Mouse (Mus musculus) embryo, embryonic 10 days (tissue): Measurements from ENCODE around the gene Scarf1.
"Not testable (repeated sequence)": the region's sequence is repeated elsewhere in the genome, so short reads cannot be mapped to it uniquely, and the experiment has no call there.

Experiments
- DNase-seq: peaks from one replicate; pipeline ENCODE4 v3.0.0-alpha.2; 2015; ENCODE audit warnings: low spot score

Gene Scarf1

GRCm38 (mm10) chr11:75537491-75538183 is 24.3 kb downstream of the Scarf1 start:
- DNase-seq, result peak; percentile 51

GRCm38 (mm10) chr11:75538184-75538969 is 25.0 kb downstream of the Scarf1 start:
- DNase-seq, result no peak

- DNase-seq, result no peak
Observed at GRCm38 (mm10) chr11:75538970-75539299, 25.6 kb downstream of the Scarf1 start.

GRCm38 (mm10) chr11:75540209-75540608 is 26.9 kb downstream of the Scarf1 start:
- DNase-seq, result no peak

GRCm38 (mm10) chr11:75540710-75541581 is 27.6 kb downstream of the Scarf1 start:
- no peak for DNase-seq

- DNase-seq, result no peak
Observed at GRCm38 (mm10) chr11:75544713-75545112, 31.4 kb downstream of the Scarf1 start.

GRCm38 (mm10) chr11:75546057-75546456 is 32.7 kb downstream of the Scarf1 start:
- DNase-seq, result no peak

GRCm38 (mm10) chr11:75549658-75550111 is 36.3 kb downstream of the Scarf1 start:
- no peak for DNase-seq

GRCm38 (mm10) chr11:75550200-75550946 is 37.0 kb downstream of the Scarf1 start:
- DNase-seq, result peak; percentile 43

- no peak for DNase-seq
Observed at GRCm38 (mm10) chr11:75551321-75551720, 38.0 kb downstream of the Scarf1 start.

GRCm38 (mm10) chr11:75551961-75552441 is 38.7 kb downstream of the Scarf1 start:
- DNase-seq, result no peak

- no peak for DNase-seq
Observed at GRCm38 (mm10) chr11:75552906-75553482, 39.7 kb downstream of the Scarf1 start.

GRCm38 (mm10) chr11:75556006-75556405 is 42.7 kb downstream of the Scarf1 start:
- DNase-seq, result not testable (repeated sequence)

GRCm38 (mm10) chr11:75557142-75557541 is 43.8 kb downstream of the Scarf1 start:
- no peak for DNase-seq

GRCm38 (mm10) chr11:75558101-75558500 is 44.8 kb downstream of the Scarf1 start:
- no peak for DNase-seq

GRCm38 (mm10) chr11:75559870-75560504 is 46.6 kb downstream of the Scarf1 start:
- no peak for DNase-seq

- no peak for DNase-seq
Observed at GRCm38 (mm10) chr11:75560530-75561409, 47.4 kb downstream of the Scarf1 start.

GRCm38 (mm10) chr11:75561410-75561791 is 48.1 kb downstream of the Scarf1 start:
- DNase-seq, result no peak

- no peak for DNase-seq
Observed at GRCm38 (mm10) chr11:75562840-75563239, 49.5 kb downstream of the Scarf1 start.
